Mouse (Mus musculus) activated CD4-positive, CD25-positive, alpha-beta regulatory T cell (primary cell): ENCODE data around the gene Uhrf2. TPM values are rescaled to one million over a fixed set of nuclear protein-coding genes. Genes with fewer than 3 reads are reported as not detected.

Experiments used
- polyA plus RNA-seq, 2 experiments: library from polyadenylated mRNA; unstranded; fragments of 100-300 nt; shearing (Covaris generic); gene quantifications; one replicate each; pipeline ENCODE4 v1.2.1; 2017

Uhrf2 gene
- polyA plus RNA-seq = 100 to 1,000 TPM in 1 of 2 experiments, 10 to 100 TPM in 1; 65.3 to 116 TPM

GRCm38 (mm10) chr19:30029894-30030635 is at the start of gene Uhrf2:
Gene Uhrf2 (plus strand): TSS chr19:30030513.

DNA sequence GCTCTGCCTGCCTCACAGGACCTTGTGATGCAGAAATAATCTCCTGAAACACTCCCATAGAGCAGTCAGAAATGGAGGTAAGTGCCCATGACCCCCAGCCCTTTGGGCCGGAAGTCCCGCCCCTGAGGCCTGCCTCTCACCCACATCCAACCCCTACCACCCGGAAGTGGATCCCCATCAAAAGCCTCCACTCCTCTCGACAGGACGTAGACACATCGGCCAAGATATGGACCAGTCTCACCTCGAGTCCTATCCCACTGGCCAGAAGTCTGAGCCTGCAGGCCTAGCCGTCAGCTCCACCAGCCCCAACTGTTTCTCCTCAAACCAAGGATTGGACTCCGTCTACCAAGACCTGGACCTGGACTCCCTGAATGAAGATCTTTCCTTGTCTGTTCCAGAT is 26.7 kb upstream of the Uhrf2 start, which contains the start of gene Trpd52l3:
Trpd52l3 (plus strand) TSS at position 170 of the 400 bp plus-strand sequence.

Other genes starting within 250 kb of the Uhrf2 start
- 1 to 10 TPM; 6.5 to 8.8 TPM for gene 9930021J03Rik, start 224.5 kb upstream of the Uhrf2 start, polyA plus RNA-seq
- gene Ranbp6, start 217.5 kb upstream of the Uhrf2 start, polyA plus RNA-seq = 10 to 100 TPM in 1 of 2 experiments, 1 to 10 TPM in 1; 9.4 to 12.2 TPM
- gene Il33, start 105.4 kb upstream of the Uhrf2 start, polyA plus RNA-seq = not detected
- gene Trpd52l3, start 26.7 kb upstream of the Uhrf2 start, polyA plus RNA-seq = not detected
- under 1 TPM in 1 of 2 experiments, not detected in 1; 0.25 TPM for gene Gldc, start 144.9 kb downstream of the Uhrf2 start, polyA plus RNA-seq
- gene Mbl2, start 202.4 kb downstream of the Uhrf2 start, polyA plus RNA-seq = not detected